ENCODE assay signal across 11 mouse cellular contexts in the genomic region with DNA sequence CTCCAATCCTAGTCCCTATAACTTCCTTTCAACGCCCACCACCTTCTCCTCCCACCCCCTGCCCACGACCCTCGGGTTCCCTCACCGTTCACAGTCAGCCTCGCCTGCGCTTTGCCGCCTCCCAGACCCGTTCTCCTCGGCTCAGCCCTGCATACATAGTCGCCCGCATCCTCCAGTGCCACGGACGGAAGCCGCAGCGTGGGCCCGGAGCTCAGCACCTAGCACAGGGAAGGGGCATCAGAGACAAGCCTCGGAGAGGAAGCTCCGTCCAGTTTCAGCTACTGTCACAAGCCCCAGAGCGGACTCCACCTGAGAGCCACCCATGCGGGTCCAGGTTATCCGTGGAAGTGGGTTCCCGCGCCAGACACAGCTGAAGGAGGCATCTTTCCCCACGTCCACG. TPM values are rescaled to one million over a fixed set of nuclear protein-coding genes. Genes with fewer than 3 reads are reported as not detected.
DNase-seq lines count a peak whose midpoint lies in the region; ATAC-seq and TF ChIP-seq lines count a peak whose summit lies in the region.
"Had no signal": no experiment of that assay in that cellular context is flagged by ENCODE, and none has a peak within 500 bp of the region (broad histone marks: within the 10 kb centered on the region; RNA-seq: fewer than 3 reads in every experiment).

No protein-coding gene starts in this region.

- H3K4me1 ChIP-seq in heart, embryonic 15.5 days (replicated peaks) = peaks cover 17% of the 10 kb centered on the region
- H3K4me1 ChIP-seq in CH12.LX (ENCODE audit: control insufficient read depth in 1 of 2, insufficient read depth in 2 of 2) = peaks cover 16 to 31% of the 10 kb centered on the region in 2 experiments
- H3K4me1 ChIP-seq in hindbrain, postnatal 0 days (ENCODE audit: insufficient read depth, low read length) = peaks cover 15% of the 10 kb centered on the region
- peaks cover 26% of the 10 kb centered on the region for H3K4me1 ChIP-seq in midbrain, embryonic 16.5 days (ENCODE audit: control insufficient read depth, insufficient read depth, low read length)

- peak overlapping the region; percentile 14; the same call in 1 of the 2 replicates for H3K4me3 ChIP-seq in heart, embryonic 15.5 days
- peak overlapping the region in 1 of 3 experiments; percentile 11 for H3K4me3 ChIP-seq in CH12.LX (replicated peaks in 1 of 3; ENCODE audit: low read depth in 2 of 3, low read length in 2 of 3, poor library complexity in 1 of 3)
- H3K4me3 ChIP-seq in hindbrain, postnatal 0 days (ENCODE audit: low read length) = peak overlapping the region; percentile 18
- no peak overlapping the region for H3K4me3 ChIP-seq in midbrain, embryonic 16.5 days (ENCODE audit: low read depth, low read length)
- no peak overlapping the region for H3K4me3 ChIP-seq in layer of hippocampus, adult 2 months

- dilution Hi-C loops in CH12.LX (cut with MboI; ENCODE audit: extremely low pct_ligation_motif_present, extremely low pct_unique_long_range_greater_than_20kb, low sequenced_read_pairs) = no loop called here

- H3K27ac ChIP-seq in heart, embryonic 15.5 days = no peak overlapping the region
- no peak overlapping the region for H3K27ac ChIP-seq in CH12.LX (ENCODE audit: insufficient read depth, low read depth)
- no peak overlapping the region for H3K27ac ChIP-seq in hindbrain, postnatal 0 days
- H3K27ac ChIP-seq in midbrain, embryonic 16.5 days (ENCODE audit: low read length) = no peak overlapping the region
- no peak overlapping the region for H3K27ac ChIP-seq in layer of hippocampus, adult 2 months

- intact Hi-C loops in heart, postnatal 14 days (cut with DNase I) = no loop called here

- no peak for ATAC-seq in heart, embryonic 15.5 days (replicated peaks; ENCODE audit: insufficient number of reproducible peaks, insufficient read depth, low FRiP score, low read depth)
- ATAC-seq in hindbrain, postnatal 0 days = no peak
- no peak for ATAC-seq in midbrain, embryonic 16.5 days

- TF ChIP-seq POLR2A in CH12.LX (IDR thresholded peaks at IDR 0.05; ENCODE audit: low read depth, low read length) = no peak

- TF ChIP-seq EP300 in CH12.LX (IDR thresholded peaks at IDR 0.05; ENCODE audit: low read length) = no peak

- TF ChIP-seq CTCF in CH12.LX (conservative IDR thresholded peaks at IDR 0.05 in 1 of 2, IDR thresholded peaks at IDR 0.05 in 1 of 2; ENCODE audit: low read depth in 2 of 2, low read length in 2 of 2) = no peak
- no peak for TF ChIP-seq CTCF in hindbrain, postnatal 0 days (IDR thresholded peaks at IDR 0.05; ENCODE audit: low read depth)
- TF ChIP-seq CTCF in layer of hippocampus, adult 2 months (conservative IDR thresholded peaks at IDR 0.05) = no peak

- no peaks in the 10 kb centered on the region for H3K36me3 ChIP-seq in heart, embryonic 15.5 days
- no peaks in the 10 kb centered on the region for H3K36me3 ChIP-seq in CH12.LX (replicated peaks in 1 of 2; ENCODE audit: control insufficient read depth in 1 of 2, insufficient read depth in 1 of 2, low read length in 1 of 2)
- no peaks in the 10 kb centered on the region for H3K36me3 ChIP-seq in hindbrain, postnatal 0 days (ENCODE audit: insufficient read depth, low read length)
- no peaks in the 10 kb centered on the region for H3K36me3 ChIP-seq in midbrain, embryonic 16.5 days (ENCODE audit: control insufficient read depth, insufficient read depth, low read length)

- 19% methylated on average over 25 of the region's 25 CpGs for WGBS in heart, embryonic 15.5 days
- 25% methylated on average over 25 of the region's 25 CpGs for WGBS in hindbrain, postnatal 0 days
- 18% methylated on average over 25 of the region's 25 CpGs for WGBS in midbrain, embryonic 16.5 days

- no peak for TF ChIP-seq RAD21 in CH12.LX (IDR thresholded peaks at IDR 0.05; ENCODE audit: low read depth, low read length)

- no peak overlapping the region for H3K9ac ChIP-seq in heart, embryonic 15.5 days
- no peak overlapping the region for H3K9ac ChIP-seq in CH12.LX (ENCODE audit: insufficient read depth, low read depth)
- no peak overlapping the region for H3K9ac ChIP-seq in hindbrain, postnatal 0 days (replicated peaks; ENCODE audit: low read length)
- H3K9ac ChIP-seq in midbrain, embryonic 16.5 days (ENCODE audit: low read depth, low read length) = peak overlapping the region; percentile 46

- H3K9me3 ChIP-seq in heart, embryonic 15.5 days (replicated peaks) = no peaks in the 10 kb centered on the region
- H3K9me3 ChIP-seq in CH12.LX (replicated peaks; ENCODE audit: low read length) = peaks cover under 1% of the 10 kb centered on the region
- no peaks in the 10 kb centered on the region for H3K9me3 ChIP-seq in hindbrain, postnatal 0 days (ENCODE audit: low read length)
- no peaks in the 10 kb centered on the region for H3K9me3 ChIP-seq in midbrain, embryonic 16.5 days (replicated peaks; ENCODE audit: control insufficient read depth, low read length, poor library complexity, severe bottlenecking)

- no peaks in the 10 kb centered on the region for H3K79me2 ChIP-seq in CH12.LX (replicated peaks; ENCODE audit: control insufficient read depth, extremely low read depth, insufficient read depth, poor library complexity, severe bottlenecking)

- peaks cover 84% of the 10 kb centered on the region for H3K27me3 ChIP-seq in heart, embryonic 15.5 days
- peaks cover 84% of the 10 kb centered on the region for H3K27me3 ChIP-seq in CH12.LX (replicated peaks)
- peaks cover 38% of the 10 kb centered on the region for H3K27me3 ChIP-seq in hindbrain, postnatal 0 days (ENCODE audit: insufficient read depth, low read length)
- peaks cover 54% of the 10 kb centered on the region for H3K27me3 ChIP-seq in midbrain, embryonic 16.5 days (ENCODE audit: control insufficient read depth, insufficient read depth, low read depth, low read length)

- H3K4me2 ChIP-seq in heart, embryonic 15.5 days = no peak overlapping the region
- peak overlapping the region; percentile 70 for H3K4me2 ChIP-seq in CH12.LX (ENCODE audit: insufficient read depth, low read depth, poor library complexity, severe bottlenecking)
- H3K4me2 ChIP-seq in hindbrain, postnatal 0 days (ENCODE audit: low read depth, low read length) = peak overlapping the region; percentile 49
- H3K4me2 ChIP-seq in midbrain, embryonic 16.5 days (ENCODE audit: low read length) = peak overlapping the region; percentile 23

- in situ Hi-C loops in CH12.LX (cut with MboI; ENCODE audit: low pct_ligation_motif_present, low pct_unique_long_range_greater_than_20kb, low sequenced_read_pairs) = no loop called here

- DNase-seq in heart, postnatal 14 days = no peak
- no peak for DNase-seq in CH12.LX (ENCODE audit: extremely low read depth)
- no peak for DNase-seq in hindbrain, postnatal 0 days (ENCODE audit: low spot score)
- no peak for DNase-seq in ovary, postnatal 14 days (ENCODE audit: low spot score)
- DNase-seq in cerebellum, adult 9-11 months = no peak
- no peak for DNase-seq in layer of hippocampus, adult 2 months (ENCODE audit: low spot score in 2 of 2)

RNA-seq across cellular contexts. Expression of a gene that starts 4.2 kb away (rescaled TPM):
- polyA plus RNA-seq in heart, embryonic 15.5 days (2015; fragmentation: Nextera tagmentation; extraction: Ambion mirVana) = 0.16 TPM in 2 replicates
- total RNA-seq in heart, postnatal 14 days (2021) = not detected
- total RNA-seq in CH12.LX (2012; rRNA removed) (not detected in 2 replicates), CH12.LX (2014; rRNA removed) (not detected in 2 replicates)
- not detected in 2 replicates for polyA plus RNA-seq in CH12.LX (2012; ENCODE audit: insufficient read length, low read depth)
- total RNA-seq in hindbrain, postnatal 0 days (2014; rRNA removed) = 10.7 and 14.7 TPM in 2 replicates
- 4.4 and 5.8 TPM in 2 replicates for polyA plus RNA-seq in hindbrain, postnatal 0 days (2015; fragmentation: Nextera tagmentation; extraction: Ambion mirVana)
- polyA plus RNA-seq in midbrain, embryonic 16.5 days (2015; fragmentation: Nextera tagmentation; extraction: Ambion mirVana) = 0.67 and 0.73 TPM in 2 replicates
- total RNA-seq in layer of hippocampus, adult 2 months (2021) = 10 to 100 TPM; 15.0 to 20.4 TPM
- total RNA-seq: megakaryocyte-erythroid progenitor cell, adult 5-6 weeks had no signal
- polyA plus RNA-seq: activated CD4-positive, CD25-positive, alpha-beta regulatory T cell, adult 4 months had no signal

RNA-seq across cellular contexts. Expression of a gene that starts 4.8 kb away (rescaled TPM):
- polyA plus RNA-seq in heart, embryonic 15.5 days (2015; fragmentation: Nextera tagmentation; extraction: Ambion mirVana) = 0.09 and 0.14 TPM in 2 replicates
- total RNA-seq in heart, postnatal 14 days (2021) = not detected
- 2.1 and 2.4 TPM in 2 replicates for total RNA-seq in CH12.LX (2012; rRNA removed)
- not detected in 2 replicates for total RNA-seq in CH12.LX (2014; rRNA removed)
- 1.0 TPM in 1 of 2 replicates, not detected in the other for polyA plus RNA-seq in CH12.LX (2012; ENCODE audit: insufficient read length, low read depth)
- 2.3 and 2.4 TPM in 2 replicates for total RNA-seq in hindbrain, postnatal 0 days (2014; rRNA removed)
- 0.50 and 1.0 TPM in 2 replicates for polyA plus RNA-seq in hindbrain, postnatal 0 days (2015; fragmentation: Nextera tagmentation; extraction: Ambion mirVana)
- 0.46 and 0.50 TPM in 2 replicates for polyA plus RNA-seq in midbrain, embryonic 16.5 days (2015; fragmentation: Nextera tagmentation; extraction: Ambion mirVana)
- total RNA-seq in layer of hippocampus, adult 2 months (2021) = 1 to 10 TPM; 1.2 to 1.3 TPM
- polyA plus RNA-seq: heart, embryonic 16.5 days had no signal

RNA-seq across cellular contexts. Expression of a gene that starts 8.0 kb away (rescaled TPM):
- polyA plus RNA-seq in heart, embryonic 15.5 days (2015; fragmentation: Nextera tagmentation; extraction: Ambion mirVana) = 14.7 and 21.7 TPM in 2 replicates
- total RNA-seq in heart, postnatal 14 days (2021) = 1 to 10 TPM; 4.0 to 4.4 TPM
- total RNA-seq in CH12.LX (2012; rRNA removed) (0.34 and 0.93 TPM in 2 replicates), CH12.LX (2014; rRNA removed) (not detected in 2 replicates)
- polyA plus RNA-seq in CH12.LX (2012; ENCODE audit: insufficient read length, low read depth) = 0.10 TPM in 1 of 2 replicates, not detected in the other
- total RNA-seq in hindbrain, postnatal 0 days (2014; rRNA removed) = 840 and 852 TPM in 2 replicates
- 617 and 682 TPM in 2 replicates for polyA plus RNA-seq in hindbrain, postnatal 0 days (2015; fragmentation: Nextera tagmentation; extraction: Ambion mirVana)
- 761 and 788 TPM in 2 replicates for polyA plus RNA-seq in midbrain, embryonic 16.5 days (2015; fragmentation: Nextera tagmentation; extraction: Ambion mirVana)
- total RNA-seq in layer of hippocampus, adult 2 months (2021) = 1,000 to 10,000 TPM; 1,283 to 1,305 TPM
- total RNA-seq: megakaryocyte-erythroid progenitor cell, adult 5-6 weeks had no signal

RNA-seq across cellular contexts. Expression of a gene that starts 31.8 kb away (rescaled TPM):
- polyA plus RNA-seq in heart, embryonic 15.5 days (2015; fragmentation: Nextera tagmentation; extraction: Ambion mirVana) = 0.76 and 1.5 TPM in 2 replicates
- under 1 TPM; 0.67 to 0.71 TPM for total RNA-seq in heart, postnatal 14 days (2021)
- total RNA-seq in CH12.LX (2012; rRNA removed) (133 and 161 TPM in 2 replicates), CH12.LX (2014; rRNA removed) (131 and 144 TPM in 2 replicates)
- 175 and 197 TPM in 2 replicates for polyA plus RNA-seq in CH12.LX (2012; ENCODE audit: insufficient read length, low read depth)
- 1.9 and 3.7 TPM in 2 replicates for total RNA-seq in hindbrain, postnatal 0 days (2014; rRNA removed)
- polyA plus RNA-seq in hindbrain, postnatal 0 days (2015; fragmentation: Nextera tagmentation; extraction: Ambion mirVana) = 2.1 TPM in 2 replicates
- polyA plus RNA-seq in midbrain, embryonic 16.5 days (2015; fragmentation: Nextera tagmentation; extraction: Ambion mirVana) = 2.7 and 2.9 TPM in 2 replicates
- total RNA-seq in layer of hippocampus, adult 2 months (2021) = 1 to 10 TPM; 2.8 to 3.0 TPM

RNA-seq across cellular contexts. Expression of a gene that starts 33.7 kb away (rescaled TPM):
- polyA plus RNA-seq in heart, embryonic 15.5 days (2015; fragmentation: Nextera tagmentation; extraction: Ambion mirVana) = 0.98 and 2.7 TPM in 2 replicates
- 1 to 10 TPM; 1.2 to 1.3 TPM for total RNA-seq in heart, postnatal 14 days (2021)
- total RNA-seq in CH12.LX (2012; rRNA removed) (8.0 and 11.9 TPM in 2 replicates), CH12.LX (2014; rRNA removed) (6.3 and 11.8 TPM in 2 replicates)
- polyA plus RNA-seq in CH12.LX (2012; ENCODE audit: insufficient read length, low read depth) = 11.8 and 11.9 TPM in 2 replicates
- not detected in 2 replicates for total RNA-seq in hindbrain, postnatal 0 days (2014; rRNA removed)
- 0.84 and 1.0 TPM in 2 replicates for polyA plus RNA-seq in hindbrain, postnatal 0 days (2015; fragmentation: Nextera tagmentation; extraction: Ambion mirVana)
- polyA plus RNA-seq in midbrain, embryonic 16.5 days (2015; fragmentation: Nextera tagmentation; extraction: Ambion mirVana) = not detected in 2 replicates
- 1 to 10 TPM in 1 of 2 experiments, not detected in 1; 1.5 TPM for total RNA-seq in layer of hippocampus, adult 2 months (2021)

Comparison
In these comparisons a context has a peak if more than half of its experiments do, and no peak if none do; other contexts are left out.
1. H3K4me3 ChIP-seq: peak in heart, embryonic 15.5 days (single experiment) and hindbrain, postnatal 0 days (single experiment); none in midbrain, embryonic 16.5 days (single experiment) and layer of hippocampus, adult 2 months (single experiment).
2. RNA of a gene that starts 4.2 kb away (total RNA-seq): 15.0 to 20.4 TPM in layer of hippocampus, adult 2 months and 10.7 to 14.7 TPM in hindbrain, postnatal 0 days; not detected in heart, postnatal 14 days and not detected in CH12.LX; every median in the first group is over 10 times any median in the second.
3. RNA of a gene that starts 8.0 kb away (total RNA-seq): 1,283 to 1,305 TPM in layer of hippocampus, adult 2 months and 840 to 852 TPM in hindbrain, postnatal 0 days; 4.0 to 4.4 TPM in heart, postnatal 14 days and 0.34 to 0.93 TPM in CH12.LX; every median in the first group is over 100 times any median in the second.